Mouse (Mus musculus): Measurements from ENCODE around the gene Fam149b. TPM values are rescaled to one million over a fixed set of nuclear protein-coding genes. Genes with fewer than 3 reads are reported as not detected.

Fam149b gene
- polyA plus RNA-seq, 1 experiment from 2014 or later: 26.3 TPM

- WGBS: 61% methylated on average over 7 of the region's 7 CpGs
- H3K9ac ChIP-seq (ENCODE audit: low read length): no peak overlapping the region
- H3K27ac ChIP-seq (ENCODE audit: low read length): no peak overlapping the region
- no peaks in the 10 kb centered on the region for H3K4me1 ChIP-seq (ENCODE audit: control insufficient read depth, insufficient read depth, low read length)
- H3K36me3 ChIP-seq (ENCODE audit: control insufficient read depth, insufficient read depth): peaks cover 33% of the 10 kb centered on the region
- no peak overlapping the region for H3K4me2 ChIP-seq (ENCODE audit: low read depth, low read length)
- ATAC-seq (replicated peaks; ENCODE audit: extremely low read depth, insufficient read depth, low FRiP score): no peak
- H3K4me3 ChIP-seq (ENCODE audit: low read length): no peak overlapping the region
- H3K27me3 ChIP-seq (ENCODE audit: control insufficient read depth, insufficient read depth, low read length): no peaks in the 10 kb centered on the region
- 0 out of 2 replicates have a peak, but pooled peaks cover 2% of the 10 kb centered on the region for H3K9me3 ChIP-seq (replicated peaks; ENCODE audit: control insufficient read depth, low read length)
Measured at GRCm38 (mm10) chr14:20340866-20341265, 7.1 kb upstream of the Fam149b start.

- Histone ChIP-seq H3K4me3 (ENCODE audit: low read length) (no peak overlapping the region), H3K9ac (ENCODE audit: low read length) (no peak overlapping the region), H3K27ac (ENCODE audit: low read length) (no peak overlapping the region), H3K4me2 (ENCODE audit: low read depth, low read length) (no peak overlapping the region), H3K36me3 (ENCODE audit: control insufficient read depth, insufficient read depth) (peaks cover 9% of the 10 kb centered on the region; the same call in 1 of the 2 replicates), H3K4me1 (ENCODE audit: control insufficient read depth, insufficient read depth, low read length) (peaks cover 9% of the 10 kb centered on the region; the same call in 1 of the 2 replicates), H3K9me3 (replicated peaks; ENCODE audit: control insufficient read depth, low read length) (no peaks in the 10 kb centered on the region), H3K27me3 (ENCODE audit: control insufficient read depth, insufficient read depth, low read length) (no peaks in the 10 kb centered on the region)
- WGBS: 82% methylated on average over 9 of the region's 9 CpGs
- ATAC-seq (replicated peaks; ENCODE audit: extremely low read depth, insufficient read depth, low FRiP score): no peak
Measured at GRCm38 (mm10) chr14:20345885-20346284, 2.1 kb upstream of the Fam149b start.

GRCm38 (mm10) chr14:20347441-20347990 is 446 bp upstream of the Fam149b start:
- peaks cover 9% of the 10 kb centered on the region; the same call in 1 of the 2 replicates for H3K4me1 ChIP-seq (ENCODE audit: control insufficient read depth, insufficient read depth, low read length)
- no peaks in the 10 kb centered on the region for H3K27me3 ChIP-seq (ENCODE audit: control insufficient read depth, insufficient read depth, low read length)
- peaks cover 3% of the 10 kb centered on the region; the same call in 1 of the 2 replicates for H3K36me3 ChIP-seq (ENCODE audit: control insufficient read depth, insufficient read depth)
- peak overlapping the region; percentile 83 for H3K27ac ChIP-seq (ENCODE audit: low read length)
- peak; percentile 39; the same call in 1 of the 2 replicates for ATAC-seq (replicated peaks; ENCODE audit: extremely low read depth, insufficient read depth, low FRiP score)
- no peaks in the 10 kb centered on the region for H3K9me3 ChIP-seq (replicated peaks; ENCODE audit: control insufficient read depth, low read length)
- H3K4me3 ChIP-seq (ENCODE audit: low read length): peak overlapping the region; percentile 92
- peak overlapping the region; percentile 90 for H3K9ac ChIP-seq (ENCODE audit: low read length)
- WGBS: 3% methylated on average over 15 of the region's 15 CpGs
- H3K4me2 ChIP-seq (ENCODE audit: low read depth, low read length): peak overlapping the region; percentile 93

- no peak for ATAC-seq (replicated peaks; ENCODE audit: extremely low read depth, insufficient read depth, low FRiP score)
Measured at GRCm38 (mm10) chr14:20363230-20363629, 15.3 kb downstream of the Fam149b start.

GRCm38 (mm10) chr14:20368271-20368670 is 20.3 kb downstream of the Fam149b start:
- ATAC-seq (replicated peaks; ENCODE audit: extremely low read depth, insufficient read depth, low FRiP score): no peak
- peaks cover 10% of the 10 kb centered on the region for H3K36me3 ChIP-seq (ENCODE audit: control insufficient read depth, insufficient read depth)
- WGBS: 94% methylated on average over 3 of the region's 3 CpGs

More at GRCm38 (mm10) chr14:20363230-20363629, 15.3 kb downstream of the Fam149b start:
- 86% methylated on average over 4 of the region's 4 CpGs for WGBS
- Histone ChIP-seq H3K36me3 (ENCODE audit: control insufficient read depth, insufficient read depth) (peaks cover 37% of the 10 kb centered on the region), H3K27me3 (ENCODE audit: control insufficient read depth, insufficient read depth, low read length) (no peaks in the 10 kb centered on the region), H3K9ac (ENCODE audit: low read length) (no peak overlapping the region), H3K9me3 (replicated peaks; ENCODE audit: control insufficient read depth, low read length) (no peaks in the 10 kb centered on the region), H3K4me2 (ENCODE audit: low read depth, low read length) (no peak overlapping the region), H3K4me3 (ENCODE audit: low read length) (no peak overlapping the region), H3K27ac (ENCODE audit: low read length) (no peak overlapping the region), H3K4me1 (ENCODE audit: control insufficient read depth, insufficient read depth, low read length) (no peaks in the 10 kb centered on the region)

DNA sequence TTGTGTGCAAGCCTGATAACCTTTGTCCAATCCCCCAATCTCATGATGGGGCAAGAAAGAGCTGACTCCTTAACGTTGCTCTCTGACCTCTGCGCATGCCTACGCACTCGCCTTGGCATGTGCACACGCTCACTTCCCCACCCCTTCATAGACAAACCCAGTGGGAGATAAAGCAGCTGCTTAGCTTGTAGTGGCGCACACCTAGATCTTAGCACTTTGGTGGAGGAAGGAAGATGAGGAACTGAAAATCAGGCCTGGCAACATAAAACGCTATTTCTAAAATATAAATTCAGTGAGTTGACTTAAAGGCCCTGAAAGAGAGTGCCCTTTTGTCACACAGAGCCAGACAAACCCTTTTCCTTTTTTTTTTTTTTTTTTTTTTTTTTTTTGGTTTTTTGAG is 22.8 kb downstream of the Fam149b start:
- H3K9me3 ChIP-seq (replicated peaks; ENCODE audit: control insufficient read depth, low read length): no peaks in the 10 kb centered on the region
- 79% methylated on average over 7 of the region's 7 CpGs for WGBS
- H3K36me3 ChIP-seq (ENCODE audit: control insufficient read depth, insufficient read depth): peaks cover 9% of the 10 kb centered on the region; the same call in 1 of the 2 replicates

More at GRCm38 (mm10) chr14:20368271-20368670, 20.3 kb downstream of the Fam149b start:
- Histone ChIP-seq H3K27ac (ENCODE audit: low read length) (no peak overlapping the region), H3K27me3 (ENCODE audit: control insufficient read depth, insufficient read depth, low read length) (no peaks in the 10 kb centered on the region), H3K4me2 (ENCODE audit: low read depth, low read length) (no peak overlapping the region), H3K4me3 (ENCODE audit: low read length) (no peak overlapping the region), H3K4me1 (ENCODE audit: control insufficient read depth, insufficient read depth, low read length) (no peaks in the 10 kb centered on the region), H3K9me3 (replicated peaks; ENCODE audit: control insufficient read depth, low read length) (no peaks in the 10 kb centered on the region), H3K9ac (ENCODE audit: low read length) (no peak overlapping the region)

DNA sequence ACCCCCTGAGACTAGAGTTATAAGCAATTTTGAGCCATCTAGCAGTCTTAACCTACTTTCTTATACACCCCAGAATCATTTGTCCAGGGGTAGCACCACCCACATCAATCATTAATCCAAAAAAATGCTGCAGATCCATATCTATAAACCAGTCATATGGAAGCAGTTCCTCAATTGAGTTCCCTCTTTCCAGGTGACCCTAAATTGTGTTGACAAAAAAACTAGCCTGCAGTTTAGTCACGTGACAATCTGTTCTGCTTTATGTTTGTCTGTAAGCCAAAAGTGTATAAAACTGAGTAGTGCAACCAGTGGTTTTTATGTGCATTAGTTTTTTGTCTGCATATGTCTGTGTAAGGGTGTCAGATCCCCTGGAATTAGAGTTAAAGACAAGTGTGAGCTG is 23.9 kb downstream of the Fam149b start:
- Histone ChIP-seq H3K4me2 (ENCODE audit: low read depth, low read length) (no peak overlapping the region), H3K36me3 (ENCODE audit: control insufficient read depth, insufficient read depth) (peaks cover 13% of the 10 kb centered on the region; the same call in 1 of the 2 replicates), H3K27ac (ENCODE audit: low read length) (no peak overlapping the region), H3K4me3 (ENCODE audit: low read length) (no peak overlapping the region), H3K27me3 (ENCODE audit: control insufficient read depth, insufficient read depth, low read length) (no peaks in the 10 kb centered on the region), H3K9ac (ENCODE audit: low read length) (no peak overlapping the region), H3K4me1 (ENCODE audit: control insufficient read depth, insufficient read depth, low read length) (peaks cover 4% of the 10 kb centered on the region), H3K9me3 (replicated peaks; ENCODE audit: control insufficient read depth, low read length) (no peaks in the 10 kb centered on the region)
- no peak for ATAC-seq (replicated peaks; ENCODE audit: extremely low read depth, insufficient read depth, low FRiP score)
- WGBS: 83% methylated on average over 1 of the region's 1 CpGs

More for the DNA sequence above, 22.8 kb downstream of the Fam149b start:
- ATAC-seq (replicated peaks; ENCODE audit: extremely low read depth, insufficient read depth, low FRiP score): no peak
- H3K27ac ChIP-seq (ENCODE audit: low read length): no peak overlapping the region
- no peak overlapping the region for H3K4me2 ChIP-seq (ENCODE audit: low read depth, low read length)
- no peaks in the 10 kb centered on the region for H3K4me1 ChIP-seq (ENCODE audit: control insufficient read depth, insufficient read depth, low read length)
- no peak overlapping the region for H3K4me3 ChIP-seq (ENCODE audit: low read length)
- no peak overlapping the region for H3K9ac ChIP-seq (ENCODE audit: low read length)
- H3K27me3 ChIP-seq (ENCODE audit: control insufficient read depth, insufficient read depth, low read length): no peaks in the 10 kb centered on the region

- WGBS: 44% methylated on average over 4 of the region's 4 CpGs
- Histone ChIP-seq H3K27me3 (ENCODE audit: control insufficient read depth, insufficient read depth, low read length) (no peaks in the 10 kb centered on the region), H3K4me2 (ENCODE audit: low read depth, low read length) (no peak overlapping the region), H3K27ac (ENCODE audit: low read length) (peak overlapping the region; percentile 30), H3K9ac (ENCODE audit: low read length) (no peak overlapping the region), H3K4me3 (ENCODE audit: low read length) (no peak overlapping the region), H3K4me1 (ENCODE audit: control insufficient read depth, insufficient read depth, low read length) (peaks cover 15% of the 10 kb centered on the region), H3K9me3 (replicated peaks; ENCODE audit: control insufficient read depth, low read length) (no peaks in the 10 kb centered on the region), H3K36me3 (ENCODE audit: control insufficient read depth, insufficient read depth) (peaks cover 19% of the 10 kb centered on the region; the same call in 1 of the 2 replicates)
- peak; percentile 42; the same call in 1 of the 2 replicates for ATAC-seq (replicated peaks; ENCODE audit: extremely low read depth, insufficient read depth, low FRiP score)
Measured at GRCm38 (mm10) chr14:20377112-20377521, 29.2 kb downstream of the Fam149b start.

DNA sequence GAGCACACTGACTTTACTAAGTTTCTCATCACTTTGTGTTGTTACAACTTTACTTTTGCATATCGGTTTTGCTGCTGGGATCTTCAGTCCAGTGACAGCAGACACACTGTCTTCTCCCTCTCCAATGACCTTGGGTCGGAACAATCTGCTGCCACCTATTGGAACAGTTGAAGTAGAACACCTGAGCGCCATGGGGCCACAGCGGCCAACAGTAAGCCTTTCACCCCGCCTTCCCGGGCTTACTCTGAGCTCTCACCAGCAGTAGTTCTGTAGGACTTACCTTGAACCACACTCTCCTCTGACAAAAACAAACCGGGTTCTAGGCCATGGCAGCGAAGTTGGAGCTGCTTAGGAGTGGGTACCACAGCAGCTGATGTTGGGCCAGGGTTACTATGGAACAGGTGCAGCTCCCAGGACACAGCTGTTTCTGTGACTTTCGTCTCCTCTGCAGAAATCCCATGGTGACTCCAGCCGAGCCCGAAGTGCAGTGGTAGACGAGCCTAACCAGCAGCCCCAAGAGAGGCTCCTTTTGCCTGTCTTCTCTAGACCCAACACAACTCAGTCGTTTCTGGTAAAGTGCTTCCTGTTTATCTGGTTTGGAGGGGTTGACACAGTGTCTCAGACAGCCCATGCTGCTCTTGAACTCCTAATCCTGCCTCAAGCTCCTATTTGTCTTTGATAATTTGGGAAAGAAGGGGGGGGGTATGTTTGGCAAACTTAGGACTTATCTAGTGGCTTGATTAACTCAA is 30.5 kb downstream of the Fam149b start:
- peak overlapping the region; percentile 32; the same call in 1 of the 2 replicates for H3K27ac ChIP-seq (ENCODE audit: low read length)
- H3K9me3 ChIP-seq (replicated peaks; ENCODE audit: control insufficient read depth, low read length): no peaks in the 10 kb centered on the region
- H3K4me2 ChIP-seq (ENCODE audit: low read depth, low read length): peak overlapping the region; percentile 36
- no peaks in the 10 kb centered on the region for H3K27me3 ChIP-seq (ENCODE audit: control insufficient read depth, insufficient read depth, low read length)
- peaks cover 29% of the 10 kb centered on the region; the same call in 1 of the 2 replicates for H3K36me3 ChIP-seq (ENCODE audit: control insufficient read depth, insufficient read depth)
- peak overlapping the region; percentile 3; the same call in 1 of the 2 replicates for H3K4me3 ChIP-seq (ENCODE audit: low read length)
- WGBS: 28% methylated on average over 13 of the region's 13 CpGs
- H3K4me1 ChIP-seq (ENCODE audit: control insufficient read depth, insufficient read depth, low read length): peaks cover 15% of the 10 kb centered on the region
- ATAC-seq (replicated peaks; ENCODE audit: extremely low read depth, insufficient read depth, low FRiP score): peak; percentile 78
- 0 out of 2 replicates have a peak overlapping the region, but pooled peaks have one; percentile 26 for H3K9ac ChIP-seq (ENCODE audit: low read length)

Data from heart, embryonic 16.5 days (tissue).